Mouse (Mus musculus): ENCODE results near the gene Mob3b. TPM values are rescaled to one million over a fixed set of nuclear protein-coding genes. Genes with fewer than 3 reads are reported as not detected.

Gene Mob3b
- polyA plus RNA-seq, 1 experiment from 2014 or later: 14.7 TPM

- peaks cover 11% of the 10 kb centered on the region for H3K4me1 ChIP-seq (ENCODE audit: insufficient read depth, low read length)
- H3K9me3 ChIP-seq (ENCODE audit: low read length): no peaks in the 10 kb centered on the region
- no peaks in the 10 kb centered on the region for H3K36me3 ChIP-seq (ENCODE audit: insufficient read depth, low read length)
- H3K27me3 ChIP-seq (ENCODE audit: insufficient read depth, low read length): no peaks in the 10 kb centered on the region
- ATAC-seq (ENCODE audit: low FRiP score, low TSS enrichment): no peak
- no peak overlapping the region for H3K4me3 ChIP-seq (ENCODE audit: low read length)
- no peak overlapping the region for H3K9ac ChIP-seq (replicated peaks; ENCODE audit: low read length)
- H3K27ac ChIP-seq (ENCODE audit: low read length): no peak overlapping the region
- no peak overlapping the region for H3K4me2 ChIP-seq (replicated peaks; ENCODE audit: low read depth, low read length)
- WGBS: 58% methylated on average over 4 of the region's 4 CpGs
Observed at GRCm38 (mm10) chr4:34986647-34987046, 170.6 kb downstream of the Mob3b start.

- Histone ChIP-seq H3K9me3 (ENCODE audit: low read length) (no peaks in the 10 kb centered on the region), H3K27ac (ENCODE audit: low read length) (no peak overlapping the region), H3K36me3 (ENCODE audit: insufficient read depth, low read length) (no peaks in the 10 kb centered on the region), H3K4me3 (ENCODE audit: low read length) (no peak overlapping the region), H3K9ac (replicated peaks; ENCODE audit: low read length) (no peak overlapping the region), H3K27me3 (ENCODE audit: insufficient read depth, low read length) (no peaks in the 10 kb centered on the region), H3K4me2 (replicated peaks; ENCODE audit: low read depth, low read length) (no peak overlapping the region), H3K4me1 (ENCODE audit: insufficient read depth, low read length) (peaks cover 13% of the 10 kb centered on the region; the same call in 1 of the 2 replicates)
- no peak for ATAC-seq (ENCODE audit: low FRiP score, low TSS enrichment)
- WGBS: 93% methylated on average over 4 of the region's 4 CpGs
Observed at GRCm38 (mm10) chr4:34984377-34984776, 172.9 kb downstream of the Mob3b start.

- 62% methylated on average over 6 of the region's 6 CpGs for WGBS
Observed at GRCm38 (mm10) chr4:34983511-34983910, 173.8 kb downstream of the Mob3b start.

GRCm38 (mm10) chr4:34981301-34982172 lies 175.7 kb downstream of the Mob3b start:
- no peak for ATAC-seq (ENCODE audit: low FRiP score, low TSS enrichment)
- no peak overlapping the region for H3K4me2 ChIP-seq (replicated peaks; ENCODE audit: low read depth, low read length)
- H3K9ac ChIP-seq (replicated peaks; ENCODE audit: low read length): no peak overlapping the region
- no peak overlapping the region for H3K4me3 ChIP-seq (ENCODE audit: low read length)
- WGBS: 65% methylated on average over 8 of the region's 8 CpGs
- H3K36me3 ChIP-seq (ENCODE audit: insufficient read depth, low read length): no peaks in the 10 kb centered on the region
- no peaks in the 10 kb centered on the region for H3K9me3 ChIP-seq (ENCODE audit: low read length)
- no peak overlapping the region for H3K27ac ChIP-seq (ENCODE audit: low read length)
- peaks cover 13% of the 10 kb centered on the region; the same call in 1 of the 2 replicates for H3K4me1 ChIP-seq (ENCODE audit: insufficient read depth, low read length)
- no peaks in the 10 kb centered on the region for H3K27me3 ChIP-seq (ENCODE audit: insufficient read depth, low read length)

More at GRCm38 (mm10) chr4:34983511-34983910, 173.8 kb downstream of the Mob3b start:
- Histone ChIP-seq H3K4me1 (ENCODE audit: insufficient read depth, low read length) (peaks cover 13% of the 10 kb centered on the region; the same call in 1 of the 2 replicates), H3K27ac (ENCODE audit: low read length) (no peak overlapping the region), H3K36me3 (ENCODE audit: insufficient read depth, low read length) (no peaks in the 10 kb centered on the region), H3K4me2 (replicated peaks; ENCODE audit: low read depth, low read length) (no peak overlapping the region), H3K4me3 (ENCODE audit: low read length) (no peak overlapping the region), H3K9ac (replicated peaks; ENCODE audit: low read length) (no peak overlapping the region), H3K27me3 (ENCODE audit: insufficient read depth, low read length) (no peaks in the 10 kb centered on the region), H3K9me3 (ENCODE audit: low read length) (no peaks in the 10 kb centered on the region)
- no peak for ATAC-seq (ENCODE audit: low FRiP score, low TSS enrichment)

GRCm38 (mm10) chr4:34980461-34981039 lies 176.7 kb downstream of the Mob3b start:
- H3K4me3 ChIP-seq (ENCODE audit: low read length): no peak overlapping the region
- no peak for ATAC-seq (ENCODE audit: low FRiP score, low TSS enrichment)
- peaks cover 13% of the 10 kb centered on the region; the same call in 1 of the 2 replicates for H3K4me1 ChIP-seq (ENCODE audit: insufficient read depth, low read length)
- H3K9ac ChIP-seq (replicated peaks; ENCODE audit: low read length): no peak overlapping the region
- no peak overlapping the region for H3K4me2 ChIP-seq (replicated peaks; ENCODE audit: low read depth, low read length)
- no peaks in the 10 kb centered on the region for H3K27me3 ChIP-seq (ENCODE audit: insufficient read depth, low read length)
- WGBS: 75% methylated on average over 8 of the region's 8 CpGs
- no peaks in the 10 kb centered on the region for H3K9me3 ChIP-seq (ENCODE audit: low read length)
- no peak overlapping the region for H3K27ac ChIP-seq (ENCODE audit: low read length)
- no peaks in the 10 kb centered on the region for H3K36me3 ChIP-seq (ENCODE audit: insufficient read depth, low read length)

- Histone ChIP-seq H3K9me3 (ENCODE audit: low read length) (no peaks in the 10 kb centered on the region), H3K36me3 (ENCODE audit: insufficient read depth, low read length) (no peaks in the 10 kb centered on the region), H3K9ac (replicated peaks; ENCODE audit: low read length) (no peak overlapping the region), H3K4me2 (replicated peaks; ENCODE audit: low read depth, low read length) (no peak overlapping the region), H3K27me3 (ENCODE audit: insufficient read depth, low read length) (no peaks in the 10 kb centered on the region), H3K4me1 (ENCODE audit: insufficient read depth, low read length) (peaks cover 9% of the 10 kb centered on the region; the same call in 1 of the 2 replicates), H3K27ac (ENCODE audit: low read length) (no peak overlapping the region), H3K4me3 (ENCODE audit: low read length) (no peak overlapping the region)
- ATAC-seq (ENCODE audit: low FRiP score, low TSS enrichment): no peak
- WGBS: 89% methylated on average over 4 of the region's 4 CpGs
Observed at GRCm38 (mm10) chr4:34976916-34977702, 180.2 kb downstream of the Mob3b start.

- Histone ChIP-seq H3K4me2 (replicated peaks; ENCODE audit: low read depth, low read length) (no peak overlapping the region), H3K9me3 (ENCODE audit: low read length) (no peaks in the 10 kb centered on the region), H3K4me1 (ENCODE audit: insufficient read depth, low read length) (peaks cover 5% of the 10 kb centered on the region; the same call in 1 of the 2 replicates), H3K27ac (ENCODE audit: low read length) (no peak overlapping the region), H3K27me3 (ENCODE audit: insufficient read depth, low read length) (no peaks in the 10 kb centered on the region), H3K9ac (replicated peaks; ENCODE audit: low read length) (no peak overlapping the region), H3K36me3 (ENCODE audit: insufficient read depth, low read length) (no peaks in the 10 kb centered on the region), H3K4me3 (ENCODE audit: low read length) (no peak overlapping the region)
- WGBS: 84% methylated on average over 13 of the region's 13 CpGs
- no peak for ATAC-seq (ENCODE audit: low FRiP score, low TSS enrichment)
Observed at GRCm38 (mm10) chr4:34976331-34976778, 180.9 kb downstream of the Mob3b start.

- Histone ChIP-seq H3K4me3 (ENCODE audit: low read length) (no peak overlapping the region), H3K36me3 (ENCODE audit: insufficient read depth, low read length) (no peaks in the 10 kb centered on the region), H3K9me3 (ENCODE audit: low read length) (no peaks in the 10 kb centered on the region), H3K27me3 (ENCODE audit: insufficient read depth, low read length) (no peaks in the 10 kb centered on the region), H3K4me1 (ENCODE audit: insufficient read depth, low read length) (no peaks in the 10 kb centered on the region), H3K9ac (replicated peaks; ENCODE audit: low read length) (no peak overlapping the region), H3K4me2 (replicated peaks; ENCODE audit: low read depth, low read length) (no peak overlapping the region), H3K27ac (ENCODE audit: low read length) (no peak overlapping the region)
- ATAC-seq (ENCODE audit: low FRiP score, low TSS enrichment): no peak
- WGBS: 72% methylated on average over 5 of the region's 5 CpGs
Observed at GRCm38 (mm10) chr4:34974795-34975194, 182.5 kb downstream of the Mob3b start.

- Histone ChIP-seq H3K4me3 (ENCODE audit: low read length) (no peak overlapping the region), H3K9me3 (ENCODE audit: low read length) (no peaks in the 10 kb centered on the region), H3K27me3 (ENCODE audit: insufficient read depth, low read length) (no peaks in the 10 kb centered on the region), H3K27ac (ENCODE audit: low read length) (no peak overlapping the region), H3K4me2 (replicated peaks; ENCODE audit: low read depth, low read length) (no peak overlapping the region), H3K4me1 (ENCODE audit: insufficient read depth, low read length) (peaks cover 12% of the 10 kb centered on the region), H3K9ac (replicated peaks; ENCODE audit: low read length) (no peak overlapping the region), H3K36me3 (ENCODE audit: insufficient read depth, low read length) (no peaks in the 10 kb centered on the region)
- 89% methylated on average over 6 of the region's 6 CpGs for WGBS
- no peak for ATAC-seq (ENCODE audit: low FRiP score, low TSS enrichment)
Observed at GRCm38 (mm10) chr4:34967541-34967940, 189.7 kb downstream of the Mob3b start.
